Mouse (Mus musculus): Measurements from ENCODE around the gene Insyn1.

GRCm38 (mm10) chr9:58510452-58510851 is 22.0 kb downstream of the Insyn1 start:
- no peak for TF ChIP-seq GATA1 (IDR thresholded peaks at IDR 0.05; ENCODE audit: borderline replicate concordance, low read length)
- TF ChIP-seq FLI1 (IDR thresholded peaks at IDR 0.05; ENCODE audit: low read length), result no peak
